26 mouse cellular contexts compared by ENCODE assay signal in genomic region chr2:165205486-165205885, GRCm38 (mm10). TPM values are rescaled to one million over a fixed set of nuclear protein-coding genes. Genes with fewer than 3 reads are reported as not detected.
"Had no signal": no experiment of that assay in that cellular context is flagged by ENCODE, and none has a peak within 500 bp of the region (broad histone marks: within the 10 kb centered on the region; RNA-seq: fewer than 3 reads in every experiment).

No protein-coding gene starts in this region.

- ATAC-seq: intestine, embryonic 16.5 days; liver, postnatal 0 days had no signal

- H3K9ac ChIP-seq: heart, embryonic 12.5 days; hindbrain, embryonic 15.5 days; kidney, embryonic 15.5 days; limb, embryonic 12.5 days; liver, embryonic 13.5 days; liver, embryonic 15.5 days; liver, postnatal 0 days had no signal

- DNase-seq: gastrocnemius, postnatal 14 days; gastrocnemius, postnatal 36 days; heart, adult 11 months; heart, adult 2 months; heart, postnatal 10 days; heart, postnatal 4 days; kidney, adult 11 months; kidney, adult 2 months; kidney, adult 9 months; kidney, postnatal 14 days; kidney, postnatal 36 days; layer of hippocampus, postnatal 36 days; liver; liver, embryonic 13.5 days; liver, postnatal 0 days had no signal

- H3K4me1 ChIP-seq: liver, embryonic 15.5 days had no signal

- H3K27ac ChIP-seq: heart, adult 2 months; heart, embryonic 10.5 days; hindbrain, embryonic 15.5 days; kidney, embryonic 15.5 days; kidney, postnatal 0 days; limb, embryonic 10.5 days; limb, embryonic 12.5 days; liver, embryonic 13.5 days; liver, embryonic 15.5 days had no signal

- H3K4me3 ChIP-seq: heart, adult 2 months; heart, embryonic 10.5 days; heart, embryonic 12.5 days; hindbrain, embryonic 15.5 days; kidney, embryonic 15.5 days; limb, embryonic 10.5 days; limb, embryonic 12.5 days; liver, embryonic 13.5 days; liver, embryonic 15.5 days had no signal

- H3K36me3 ChIP-seq: heart, embryonic 10.5 days; heart, embryonic 12.5 days; hindbrain, embryonic 15.5 days; kidney, embryonic 15.5 days; limb, embryonic 10.5 days; limb, embryonic 12.5 days; liver, embryonic 13.5 days; liver, embryonic 15.5 days had no signal

- H3K9me3 ChIP-seq: heart, embryonic 10.5 days; heart, embryonic 12.5 days; hindbrain, embryonic 15.5 days; kidney, embryonic 15.5 days; limb, embryonic 10.5 days; limb, embryonic 12.5 days; liver, embryonic 13.5 days; liver, embryonic 15.5 days had no signal

- H3K4me2 ChIP-seq: heart, embryonic 12.5 days; hindbrain, embryonic 15.5 days; kidney, embryonic 15.5 days; limb, embryonic 12.5 days; liver, embryonic 11.5 days; liver, embryonic 13.5 days; liver, embryonic 15.5 days had no signal

RNA-seq across cellular contexts. Expression of gene Cdh22, which starts 29.2 kb away (rescaled TPM):
- polyA plus RNA-seq: gonadal fat pad, adult 2 months; heart, embryonic 12.5 days; liver, embryonic 13.5 days; liver, embryonic 15.5 days; liver, postnatal 0 days had no signal
